Mouse (Mus musculus): ENCODE results near the gene Slc2a9.

DNA sequence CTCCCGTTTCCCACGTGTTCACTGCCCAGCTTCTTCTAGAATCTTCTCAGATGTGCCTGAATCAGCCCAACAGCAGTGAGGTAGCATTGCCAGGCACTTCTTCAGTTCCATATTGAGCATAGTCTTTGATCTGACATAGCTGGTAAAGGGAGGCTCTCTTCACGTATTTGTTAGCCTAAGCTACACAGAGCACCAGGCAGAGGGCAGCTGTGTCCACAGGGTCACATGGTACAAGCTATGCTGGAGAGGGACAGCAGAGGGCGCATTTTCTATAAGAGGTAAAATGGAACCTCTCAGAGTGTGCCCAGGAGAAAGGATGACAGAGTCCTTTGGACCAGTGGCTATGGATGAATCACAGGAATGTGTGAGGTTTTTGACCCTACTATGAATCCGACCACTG lies 194.1 kb downstream of the Slc2a9 start:
- no peak for TF ChIP-seq GATA1 (IDR thresholded peaks at IDR 0.05; ENCODE audit: borderline replicate concordance, low read length)
- no peak for TF ChIP-seq FLI1 (IDR thresholded peaks at IDR 0.05; ENCODE audit: low read length)

Data from megakaryocyte, embryonic 14.5 days (primary cell).